Mouse (Mus musculus) lung, postnatal 36 days (tissue): ENCODE data around the gene Ints13.

Experiments used
- DNase-seq: peaks from one replicate; pipeline ENCODE4 v3.0.0; 2022; ENCODE audit warnings: mixed read lengths

The Ints13 gene

GRCm38 (mm10) chr6:146538071-146538470, 39.6 kb downstream of the Ints13 start:
- DNase-seq: no peak

- DNase-seq: no peak
Observed at GRCm38 (mm10) chr6:146537111-146537510, 40.5 kb downstream of the Ints13 start.

DNA sequence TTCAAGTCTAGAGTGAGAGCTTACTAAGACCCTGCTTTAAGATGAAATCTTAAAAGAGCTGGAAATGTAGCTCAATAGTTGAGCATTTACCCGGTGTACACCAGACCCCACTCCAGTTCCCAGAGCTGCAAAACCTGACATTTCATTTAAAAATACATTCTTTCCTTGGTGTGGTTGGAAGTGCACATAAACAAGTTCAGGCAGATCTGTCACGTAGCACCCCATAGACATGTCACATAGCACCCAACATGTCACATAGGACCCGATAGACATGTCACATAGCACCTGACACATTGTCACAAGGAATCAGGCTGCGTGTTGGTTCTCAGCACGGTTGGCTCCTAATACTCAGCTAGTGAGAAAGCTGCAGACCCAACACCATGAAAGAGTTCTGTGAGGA, 42.1 kb downstream of the Ints13 start:
- no peak for DNase-seq

GRCm38 (mm10) chr6:146533146-146533545, 44.5 kb downstream of the Ints13 start:
- DNase-seq: no peak

DNA sequence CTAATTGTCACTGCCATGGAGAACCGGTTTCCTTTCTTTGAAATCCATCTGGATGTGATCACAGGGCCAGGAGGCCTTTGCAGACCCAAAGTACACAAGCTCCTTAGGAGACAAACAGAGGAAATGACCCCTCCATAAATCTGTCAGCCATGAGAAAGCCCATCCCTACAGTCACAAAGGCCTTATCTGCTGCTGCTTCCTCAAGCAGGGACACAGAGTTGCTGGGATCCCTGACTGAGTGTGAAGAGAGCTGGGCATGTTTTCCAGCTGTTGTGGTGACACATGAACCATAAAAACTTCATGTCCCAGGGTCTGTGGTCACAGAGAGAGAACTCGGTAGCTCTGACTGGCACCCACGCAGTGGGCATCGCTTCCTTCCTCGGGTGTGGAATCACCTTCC, 46.9 kb downstream of the Ints13 start:
- peak; percentile 79 for DNase-seq

- DNase-seq: no peak
Observed at GRCm38 (mm10) chr6:146530363-146530762, 47.3 kb downstream of the Ints13 start.

DNA sequence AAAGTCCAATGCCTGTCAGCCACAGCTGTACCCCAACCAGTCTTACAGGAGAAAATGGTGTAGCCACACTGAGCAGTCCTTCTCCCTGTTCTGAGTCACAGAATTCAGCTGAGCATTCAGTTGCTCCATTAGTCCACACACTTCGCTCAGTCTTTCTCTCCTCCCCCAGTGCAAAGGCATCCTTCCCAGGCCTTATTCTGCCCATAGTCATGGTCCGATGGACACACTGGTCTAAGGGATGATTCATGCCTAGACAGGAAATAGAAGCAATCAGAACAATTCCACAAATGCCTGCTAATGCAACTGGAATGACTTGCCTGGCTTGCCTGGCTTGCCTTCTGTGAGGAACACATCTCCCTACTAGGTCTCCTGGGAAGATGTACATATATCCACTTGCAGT, 50.1 kb downstream of the Ints13 start:
- no peak for DNase-seq

DNA sequence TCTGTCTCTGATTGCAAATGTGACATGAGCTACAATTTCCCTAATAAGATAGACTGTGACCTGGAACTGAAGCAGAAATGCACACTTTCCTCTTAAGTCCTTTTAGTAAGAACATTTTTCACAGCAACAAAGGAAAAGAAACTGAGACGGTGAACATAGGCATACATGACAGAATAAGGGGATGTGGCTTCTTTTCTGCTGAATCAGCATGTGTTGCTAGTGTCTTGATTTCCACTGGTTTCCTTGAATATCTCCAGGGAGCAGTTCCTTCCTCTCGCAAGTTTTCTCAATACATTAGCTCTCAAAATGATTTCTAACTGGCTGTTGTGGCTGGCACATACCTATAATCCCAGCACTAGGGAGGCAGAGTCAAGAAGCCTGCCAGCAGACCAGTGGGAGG, 52.1 kb downstream of the Ints13 start:
- no peak for DNase-seq

- no peak for DNase-seq
Observed at GRCm38 (mm10) chr6:146521456-146522245, 56.0 kb downstream of the Ints13 start.

GRCm38 (mm10) chr6:146519019-146519418, 58.6 kb downstream of the Ints13 start:
- no peak for DNase-seq

GRCm38 (mm10) chr6:146515936-146516335, 61.7 kb downstream of the Ints13 start:
- no peak for DNase-seq

GRCm38 (mm10) chr6:146514531-146514948, 63.1 kb downstream of the Ints13 start:
- DNase-seq: peak; percentile 44

DNA sequence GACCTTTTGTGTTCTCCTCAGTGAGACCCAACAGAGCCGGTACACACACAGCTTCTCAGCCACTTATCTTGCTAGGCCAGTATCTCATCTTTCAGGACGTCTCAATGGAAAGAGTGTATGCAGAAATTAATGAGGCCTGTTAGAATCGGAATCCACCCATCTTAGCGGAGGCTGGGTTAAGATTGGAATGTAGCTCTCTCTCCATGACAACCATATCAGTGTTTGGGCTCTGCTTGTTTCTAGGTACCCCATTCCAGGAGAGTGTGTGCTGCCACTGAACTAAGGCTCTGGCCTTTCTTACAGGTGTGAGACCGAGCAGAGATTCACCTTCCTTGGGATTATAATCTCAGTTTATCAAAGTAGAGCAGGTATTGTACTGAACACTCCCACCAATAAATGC, 63.7 kb downstream of the Ints13 start:
- DNase-seq: no peak

GRCm38 (mm10) chr6:146513384-146513783, 64.3 kb downstream of the Ints13 start:
- no peak for DNase-seq

- DNase-seq: no peak
Observed at GRCm38 (mm10) chr6:146511511-146511910, 66.1 kb downstream of the Ints13 start.

GRCm38 (mm10) chr6:146509891-146510290, 67.7 kb downstream of the Ints13 start:
- DNase-seq: no peak

- no peak for DNase-seq
Observed at GRCm38 (mm10) chr6:146504459-146504858, 73.2 kb downstream of the Ints13 start.

DNA sequence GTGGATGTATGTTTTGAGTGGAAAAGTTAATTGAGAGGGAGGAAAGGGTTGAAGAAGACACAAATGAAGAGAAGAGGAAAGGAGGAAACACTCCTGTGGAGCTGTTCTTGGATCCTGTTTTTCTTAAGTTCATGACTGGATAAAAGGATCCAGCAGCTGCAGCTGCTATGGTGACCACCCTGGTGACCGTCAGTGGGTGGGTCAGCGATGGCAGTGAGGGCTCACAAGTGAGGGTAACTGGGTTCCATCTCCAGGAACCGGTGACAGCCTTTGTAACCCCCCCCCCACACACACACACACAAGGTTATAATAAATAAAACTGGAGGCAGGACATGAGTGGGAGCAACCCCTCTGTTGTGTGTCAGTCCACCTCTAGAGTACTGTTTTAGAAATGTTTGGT, 74.8 kb downstream of the Ints13 start:
- DNase-seq: no peak

- DNase-seq: peak; percentile 95
Observed at GRCm38 (mm10) chr6:146501866-146502804, 75.5 kb downstream of the Ints13 start, which contains the start of gene Itpr2. Itpr2 (minus strand) TSS chr6:146502223.

GRCm38 (mm10) chr6:146501316-146501865, 76.2 kb downstream of the Ints13 start:
- peak; percentile 67 for DNase-seq

GRCm38 (mm10) chr6:146500771-146501170, 76.9 kb downstream of the Ints13 start:
- peak; percentile 24 for DNase-seq

GRCm38 (mm10) chr6:146500206-146500605, 77.4 kb downstream of the Ints13 start:
- no peak for DNase-seq
